Comparison of ENCODE assay signal across 9 mouse cellular contexts in genomic region chr10:128336597-128336996, GRCm38 (mm10). TPM values are rescaled to one million over a fixed set of nuclear protein-coding genes. Genes with fewer than 3 reads are reported as not detected.
A peak's percentile ranks its signal among the peaks of the same experiment; 100 is the strongest.
DNase-seq lines count a peak whose midpoint lies in the region; ATAC-seq and TF ChIP-seq lines count a peak whose summit lies in the region.
"Had no signal": no experiment of that assay in that cellular context is flagged by ENCODE, and none has a peak within 500 bp of the region (broad histone marks: within the 10 kb centered on the region; RNA-seq: fewer than 3 reads in every experiment).

No protein-coding gene starts in this region.

- WGBS in lung, embryonic 14.5 days: 70% methylated on average over 3 of the region's 3 CpGs
- WGBS in embryonic facial prominence, embryonic 15.5 days: 78% methylated on average over 3 of the region's 3 CpGs
- 84% methylated on average over 3 of the region's 3 CpGs for WGBS in limb, embryonic 12.5 days
- WGBS in small intestine, adult 2 months: 33% methylated on average over 3 of the region's 3 CpGs

- H3K4me1 ChIP-seq in lung, embryonic 14.5 days (ENCODE audit: insufficient read depth): peaks cover 8% of the 10 kb centered on the region
- peaks cover 18% of the 10 kb centered on the region for H3K4me1 ChIP-seq in embryonic facial prominence, embryonic 15.5 days
- H3K4me1 ChIP-seq in limb, embryonic 12.5 days (replicated peaks): peaks cover 17% of the 10 kb centered on the region
- peaks cover 2% of the 10 kb centered on the region for H3K4me1 ChIP-seq in small intestine, adult 2 months (ENCODE audit: control insufficient read depth, insufficient read depth, insufficient read length, low read length)

- no peaks in the 10 kb centered on the region for H3K9me3 ChIP-seq in lung, embryonic 14.5 days (ENCODE audit: low read depth, low read length)
- no peaks in the 10 kb centered on the region for H3K9me3 ChIP-seq in embryonic facial prominence, embryonic 15.5 days (replicated peaks)
- H3K9me3 ChIP-seq in limb, embryonic 12.5 days: no peaks in the 10 kb centered on the region

- peak overlapping the region; percentile 93; the same call in 1 of the 2 replicates for H3K4me3 ChIP-seq in lung, embryonic 14.5 days (ENCODE audit: low read depth, low read length)
- H3K4me3 ChIP-seq in embryonic facial prominence, embryonic 15.5 days (replicated peaks): peak overlapping the region; percentile 98
- H3K4me3 ChIP-seq in limb, embryonic 12.5 days (replicated peaks): peak overlapping the region; percentile 95
- H3K4me3 ChIP-seq in small intestine, adult 2 months (ENCODE audit: low read depth, low read length): no peak overlapping the region

- H3K36me3 ChIP-seq in lung, embryonic 14.5 days (ENCODE audit: insufficient read depth): peaks cover 9% of the 10 kb centered on the region; the same call in 1 of the 2 replicates
- no peaks in the 10 kb centered on the region for H3K36me3 ChIP-seq in embryonic facial prominence, embryonic 15.5 days
- H3K36me3 ChIP-seq in limb, embryonic 12.5 days: peaks cover 14% of the 10 kb centered on the region
- H3K36me3 ChIP-seq in small intestine, adult 2 months (ENCODE audit: control insufficient read depth, insufficient read depth, low read length): peaks cover 12% of the 10 kb centered on the region

- ATAC-seq in lung, embryonic 14.5 days (ENCODE audit: insufficient read depth): no peak
- ATAC-seq in embryonic facial prominence, embryonic 15.5 days (ENCODE audit: insufficient number of reproducible peaks, low FRiP score, low TSS enrichment, low read depth): no peak
- ATAC-seq in limb, embryonic 12.5 days (ENCODE audit: insufficient number of reproducible peaks, insufficient read depth, low FRiP score, low TSS enrichment, low read depth): no peak

- H3K9ac ChIP-seq in lung, embryonic 14.5 days: peak overlapping the region; percentile 85
- H3K9ac ChIP-seq in embryonic facial prominence, embryonic 15.5 days: no peak overlapping the region
- peak overlapping the region; percentile 54; the same call in 1 of the 2 replicates for H3K9ac ChIP-seq in limb, embryonic 12.5 days (replicated peaks)

- intact Hi-C loops in left cerebral cortex, postnatal 4 days (cut with DNase I): no loop called here

- no peaks in the 10 kb centered on the region for H3K27me3 ChIP-seq in lung, embryonic 14.5 days (ENCODE audit: insufficient read depth, low read length)
- H3K27me3 ChIP-seq in embryonic facial prominence, embryonic 15.5 days: no peaks in the 10 kb centered on the region
- no peaks in the 10 kb centered on the region for H3K27me3 ChIP-seq in limb, embryonic 12.5 days
- no peaks in the 10 kb centered on the region for H3K27me3 ChIP-seq in small intestine, adult 2 months (ENCODE audit: control insufficient read depth, insufficient read depth, low read length)

- no peak for TF ChIP-seq POLR2A in small intestine, adult 2 months (IDR thresholded peaks at IDR 0.05; ENCODE audit: low read depth, low read length)

- H3K4me2 ChIP-seq in lung, embryonic 14.5 days: peak overlapping the region; percentile 80
- H3K4me2 ChIP-seq in embryonic facial prominence, embryonic 15.5 days (replicated peaks): peak overlapping the region; percentile 77
- peak overlapping the region; percentile 73 for H3K4me2 ChIP-seq in limb, embryonic 12.5 days

- DNase-seq in lung, embryonic 14.5 days: no peak
- DNase-seq in lung, postnatal 14 days: no peak
- DNase-seq in left cerebral cortex, postnatal 4 days: no peak
- no peak for DNase-seq in adipocyte (ENCODE audit: low spot score)
- DNase-seq: gastrocnemius, postnatal 36 days had no signal

- TF ChIP-seq CTCF in lung, embryonic 14.5 days (IDR thresholded peaks at IDR 0.05; ENCODE audit: low read depth): no peak
- TF ChIP-seq CTCF in small intestine, adult 2 months (IDR thresholded peaks at IDR 0.05; ENCODE audit: extremely low read depth, insufficient read length, insufficient replicate concordance, low read depth, low read length): no peak

- peak overlapping the region; percentile 71 for H3K27ac ChIP-seq in lung, embryonic 14.5 days (ENCODE audit: low read depth)
- peak overlapping the region; percentile 84; the same call in 1 of the 2 replicates for H3K27ac ChIP-seq in embryonic facial prominence, embryonic 15.5 days (replicated peaks)
- peak overlapping the region; percentile 93; the same call in 1 of the 2 replicates for H3K27ac ChIP-seq in limb, embryonic 12.5 days
- H3K27ac ChIP-seq in small intestine, adult 2 months (ENCODE audit: insufficient read depth, low read depth, low read length): peak overlapping the region; percentile 89

RNA-seq across cellular contexts. Expression of gene Cs, which starts 0.9 kb away (rescaled TPM):
- 205 and 211 TPM in 2 replicates for polyA plus RNA-seq in lung, embryonic 14.5 days (2014; fragmentation: Nextera tagmentation; extraction: Ambion mirVana)
- 164 and 180 TPM in 2 replicates for polyA plus RNA-seq in embryonic facial prominence, embryonic 15.5 days (2015; fragmentation: Nextera tagmentation; extraction: Ambion mirVana)
- polyA plus RNA-seq in limb, embryonic 12.5 days (2016; fragmentation: Nextera tagmentation; extraction: Ambion mirVana): 178 and 181 TPM in 2 replicates
- 233 and 588 TPM in 2 replicates for polyA plus RNA-seq in small intestine, adult 2 months (2012; rRNA removed)
- 100 to 1,000 TPM; 236 to 250 TPM for total RNA-seq in left cerebral cortex, postnatal 4 days (2021)

RNA-seq across cellular contexts. Expression of gene Cnpy2, which starts 14.3 kb away (rescaled TPM):
- 317 and 336 TPM in 2 replicates for polyA plus RNA-seq in lung, embryonic 14.5 days (2014; fragmentation: Nextera tagmentation; extraction: Ambion mirVana)
- polyA plus RNA-seq in embryonic facial prominence, embryonic 15.5 days (2015; fragmentation: Nextera tagmentation; extraction: Ambion mirVana): 319 and 363 TPM in 2 replicates
- 351 and 359 TPM in 2 replicates for polyA plus RNA-seq in limb, embryonic 12.5 days (2016; fragmentation: Nextera tagmentation; extraction: Ambion mirVana)
- polyA plus RNA-seq in small intestine, adult 2 months (2012; rRNA removed): 31.8 and 46.6 TPM in 2 replicates
- total RNA-seq in left cerebral cortex, postnatal 4 days (2021): 10 to 100 TPM; 81.0 to 86.0 TPM

RNA-seq across cellular contexts. Expression of gene Coq10a, which starts 32.2 kb away (rescaled TPM):
- 12.8 and 14.5 TPM in 2 replicates for polyA plus RNA-seq in lung, embryonic 14.5 days (2014; fragmentation: Nextera tagmentation; extraction: Ambion mirVana)
- 19.4 and 20.4 TPM in 2 replicates for polyA plus RNA-seq in embryonic facial prominence, embryonic 15.5 days (2015; fragmentation: Nextera tagmentation; extraction: Ambion mirVana)
- 15.5 and 15.8 TPM in 2 replicates for polyA plus RNA-seq in limb, embryonic 12.5 days (2016; fragmentation: Nextera tagmentation; extraction: Ambion mirVana)
- 36.5 and 79.1 TPM in 2 replicates for polyA plus RNA-seq in small intestine, adult 2 months (2012; rRNA removed)
- 10 to 100 TPM; 57.7 to 58.1 TPM for total RNA-seq in left cerebral cortex, postnatal 4 days (2021)

RNA-seq across cellular contexts. Expression of gene Pan2, which starts 33.5 kb away (rescaled TPM):
- 33.4 and 36.2 TPM in 2 replicates for polyA plus RNA-seq in lung, embryonic 14.5 days (2014; fragmentation: Nextera tagmentation; extraction: Ambion mirVana)
- polyA plus RNA-seq in embryonic facial prominence, embryonic 15.5 days (2015; fragmentation: Nextera tagmentation; extraction: Ambion mirVana): 27.6 and 32.0 TPM in 2 replicates
- 42.3 and 42.5 TPM in 2 replicates for polyA plus RNA-seq in limb, embryonic 12.5 days (2016; fragmentation: Nextera tagmentation; extraction: Ambion mirVana)
- polyA plus RNA-seq in small intestine, adult 2 months (2012; rRNA removed): 10.3 and 17.7 TPM in 2 replicates
- 10 to 100 TPM; 19.9 to 22.4 TPM for total RNA-seq in left cerebral cortex, postnatal 4 days (2021)

RNA-seq across cellular contexts. Expression of gene Il23a, which starts 38.0 kb away (rescaled TPM):
- 0.17 and 0.41 TPM in 2 replicates for polyA plus RNA-seq in lung, embryonic 14.5 days (2014; fragmentation: Nextera tagmentation; extraction: Ambion mirVana)
- polyA plus RNA-seq in embryonic facial prominence, embryonic 15.5 days (2015; fragmentation: Nextera tagmentation; extraction: Ambion mirVana): 0.35 TPM in 1 of 2 replicates, not detected in the other
- polyA plus RNA-seq in limb, embryonic 12.5 days (2016; fragmentation: Nextera tagmentation; extraction: Ambion mirVana): 0.20 TPM in 2 replicates
- not detected in 2 replicates for polyA plus RNA-seq in small intestine, adult 2 months (2012; rRNA removed)
- total RNA-seq in left cerebral cortex, postnatal 4 days (2021): not detected
- total RNA-seq: gastrocnemius, postnatal 36 days had no signal
- polyA plus RNA-seq: activated CD4-positive, CD25-positive, alpha-beta regulatory T cell, adult 4 months had no signal
